Mouse (Mus musculus): Measurements from ENCODE around the gene Sept11. TPM values are rescaled to one million over a fixed set of nuclear protein-coding genes. Genes with fewer than 3 reads are reported as not detected.
A peak's percentile ranks its signal among the peaks of the same experiment; 100 is the strongest.

Gene Sept11
- polyA plus RNA-seq, 1 experiment from 2014 or later, result 251 TPM

DNA sequence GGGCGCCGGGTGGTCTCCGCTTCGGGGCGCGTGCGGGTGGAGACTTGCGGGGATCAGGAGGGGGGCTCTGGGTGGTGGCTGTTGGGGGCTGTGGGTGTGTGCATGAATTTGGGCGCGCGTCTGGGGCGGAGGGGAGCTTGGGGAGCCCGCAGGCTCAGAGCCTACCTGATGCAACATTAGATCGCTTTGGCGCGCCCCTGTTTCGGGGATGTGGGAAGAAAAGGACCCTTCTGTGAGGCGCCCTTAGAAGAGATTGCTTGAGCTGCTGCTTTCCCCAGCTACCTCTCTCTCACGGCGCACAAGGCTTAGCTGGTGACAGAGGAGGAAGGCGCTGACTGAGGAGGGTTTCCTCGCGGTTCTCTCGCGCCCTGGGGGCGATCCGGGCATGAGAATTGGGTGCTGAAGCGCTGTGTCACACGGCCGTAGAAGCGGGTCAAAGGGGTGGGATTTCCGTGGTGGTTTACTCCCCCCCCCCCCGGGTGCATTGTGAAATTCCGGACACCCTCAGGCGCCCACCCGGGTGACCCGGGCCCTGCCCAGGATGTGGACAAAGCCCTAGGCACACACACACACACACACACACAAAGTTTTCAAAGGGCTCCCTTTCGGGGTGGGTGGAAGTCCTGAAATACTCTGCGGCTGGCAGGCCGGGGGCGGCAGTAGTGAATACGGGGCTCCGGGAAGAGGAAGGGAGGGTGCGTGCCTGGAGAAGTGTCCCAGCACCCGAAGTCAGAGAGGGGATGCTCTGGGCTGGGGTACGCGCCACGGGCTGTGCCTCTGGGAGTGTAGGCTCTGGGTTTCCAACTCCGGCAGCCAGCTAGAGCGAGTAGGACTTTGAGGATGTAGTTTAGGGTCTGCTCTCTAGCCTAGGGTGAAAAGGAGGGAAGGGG, 646 bp downstream of the Sept11 start:
- peak overlapping the region; percentile 89 for H3K27ac ChIP-seq (ENCODE audit: low read depth, low read length)
- whole genome bisulfite sequencing, result under 1% methylated on average over 50 of the region's 50 CpGs
- peak overlapping the region; percentile 97 for H3K4me2 ChIP-seq
- H3K9ac ChIP-seq (ENCODE audit: low read length), result peak overlapping the region; percentile 93
- peak; percentile 98 for DNase-seq (ENCODE audit: low spot score, missing footprints)
- peaks cover 48% of the 10 kb centered on the region for H3K4me1 ChIP-seq (ENCODE audit: control insufficient read depth, insufficient read depth, low read length)
- no peaks in the 10 kb centered on the region for H3K36me3 ChIP-seq (ENCODE audit: control insufficient read depth, insufficient read depth, low read length)
- ATAC-seq (ENCODE audit: low FRiP score), result peak; percentile 49
- H3K27me3 ChIP-seq (ENCODE audit: control insufficient read depth, insufficient read depth, low read length), result no peaks in the 10 kb centered on the region; the same call in 1 of the 2 replicates
- H3K9me3 ChIP-seq (ENCODE audit: control insufficient read depth, low read length), result no peaks in the 10 kb centered on the region
- H3K4me3 ChIP-seq (ENCODE audit: low read depth, low read length), result peak overlapping the region; percentile 87

DNA sequence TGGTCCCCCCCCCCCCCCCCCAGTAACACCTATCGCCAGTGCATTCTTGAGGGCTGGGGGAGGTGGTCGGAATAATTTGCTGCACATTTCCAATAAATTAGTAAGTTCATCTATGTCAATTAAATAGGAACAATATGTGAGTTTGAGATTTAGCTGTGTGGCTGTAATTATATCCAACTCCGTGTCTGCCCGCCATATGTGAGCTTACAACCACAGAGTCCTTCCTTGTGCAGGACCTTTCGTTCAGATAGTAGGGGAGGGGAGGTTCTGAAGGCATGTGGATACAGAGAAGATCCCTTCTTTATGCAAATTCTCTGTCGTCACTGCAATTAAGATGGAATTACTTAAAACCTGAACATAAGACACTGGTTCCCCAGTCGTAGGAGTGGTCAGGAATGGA, 2.1 kb downstream of the Sept11 start:
- H3K4me3 ChIP-seq (ENCODE audit: low read depth, low read length), result peak overlapping the region; percentile 87; the same call in 1 of the 2 replicates
- ATAC-seq (ENCODE audit: low FRiP score), result no peak
- no peaks in the 10 kb centered on the region for H3K36me3 ChIP-seq (ENCODE audit: control insufficient read depth, insufficient read depth, low read length)
- 59% methylated on average over 7 of the region's 7 CpGs for WGBS
- no peak overlapping the region for H3K27ac ChIP-seq (ENCODE audit: low read depth, low read length)
- H3K27me3 ChIP-seq (ENCODE audit: control insufficient read depth, insufficient read depth, low read length), result no peaks in the 10 kb centered on the region; the same call in 1 of the 2 replicates
- peak; percentile 91 for DNase-seq (ENCODE audit: low spot score, missing footprints)
- peaks cover 48% of the 10 kb centered on the region for H3K4me1 ChIP-seq (ENCODE audit: control insufficient read depth, insufficient read depth, low read length)
- H3K9me3 ChIP-seq (ENCODE audit: control insufficient read depth, low read length), result no peaks in the 10 kb centered on the region
- peak overlapping the region; percentile 97 for H3K4me2 ChIP-seq
- no peak overlapping the region; the same call in 1 of the 2 replicates for H3K9ac ChIP-seq (ENCODE audit: low read length)

DNA sequence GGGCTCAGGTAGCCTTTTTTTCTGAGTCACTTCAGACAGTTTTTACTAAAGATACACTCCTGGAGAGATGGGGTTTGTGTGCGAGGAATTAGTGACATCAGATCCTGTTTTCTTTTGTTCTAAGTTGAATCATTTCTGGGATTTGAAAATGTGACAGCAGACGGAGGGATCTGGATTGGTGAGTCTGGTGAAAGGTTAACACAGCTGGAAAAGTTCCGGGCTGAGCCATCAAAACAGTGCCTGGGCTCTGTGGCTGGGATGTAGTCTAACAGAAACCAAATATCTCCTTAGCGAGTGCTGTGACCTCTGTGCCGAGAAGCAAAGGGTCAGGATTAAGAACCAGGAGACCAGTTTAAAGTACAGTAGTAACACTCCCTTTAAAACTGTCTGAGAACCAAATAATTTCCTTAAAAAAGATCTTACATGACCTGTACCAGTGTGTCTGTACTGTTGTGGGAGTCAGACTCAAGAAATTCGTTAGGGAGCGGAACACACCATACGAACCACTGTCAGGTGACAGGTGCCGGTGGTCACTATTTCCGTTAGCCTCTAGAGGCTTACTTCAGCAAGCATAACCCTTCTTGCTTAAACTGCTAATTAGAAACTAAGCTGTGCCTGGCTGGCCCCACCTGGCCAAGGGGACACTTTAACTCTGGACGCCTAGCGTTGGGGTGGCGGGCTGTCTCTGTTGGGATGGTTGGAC, 4.1 kb downstream of the Sept11 start:
- H3K27me3 ChIP-seq (ENCODE audit: control insufficient read depth, insufficient read depth, low read length), result no peaks in the 10 kb centered on the region
- DNase-seq (ENCODE audit: low spot score, missing footprints) (peak; percentile 81), ATAC-seq (ENCODE audit: low FRiP score) (no peak)
- WGBS, result 73% methylated on average over 13 of the region's 13 CpGs
- no peak overlapping the region for H3K4me3 ChIP-seq (ENCODE audit: low read depth, low read length)
- H3K9ac ChIP-seq (ENCODE audit: low read length), result no peak overlapping the region
- H3K4me2 ChIP-seq, result no peak overlapping the region
- H3K4me1 ChIP-seq (ENCODE audit: control insufficient read depth, insufficient read depth, low read length), result peaks cover 34% of the 10 kb centered on the region
- H3K36me3 ChIP-seq (ENCODE audit: control insufficient read depth, insufficient read depth, low read length), result peaks cover 3% of the 10 kb centered on the region; the same call in 1 of the 2 replicates
- H3K27ac ChIP-seq (ENCODE audit: low read depth, low read length), result no peak overlapping the region
- H3K9me3 ChIP-seq (ENCODE audit: control insufficient read depth, low read length), result no peaks in the 10 kb centered on the region

DNA sequence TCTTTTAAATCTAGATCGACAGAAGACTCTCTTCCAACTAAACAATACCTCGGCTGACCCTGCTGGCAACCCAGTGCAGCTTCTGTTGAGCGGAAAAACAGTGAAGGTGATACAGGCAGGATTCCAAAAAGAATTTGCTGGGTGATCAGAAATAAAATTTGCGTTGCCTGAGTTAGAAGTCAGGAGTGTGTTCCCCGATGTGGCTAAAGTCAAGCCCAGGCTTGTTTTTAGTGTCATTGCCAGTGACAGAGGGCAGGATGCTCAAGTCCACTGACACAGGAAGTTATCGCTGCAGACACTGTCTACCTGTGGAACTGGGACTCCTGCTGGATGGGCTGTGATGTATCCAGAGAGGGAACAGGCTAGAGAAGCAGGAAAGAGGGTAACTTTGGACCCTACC, 5.0 kb downstream of the Sept11 start:
- Histone ChIP-seq H3K36me3 (ENCODE audit: control insufficient read depth, insufficient read depth, low read length) (peaks cover 6% of the 10 kb centered on the region; the same call in 1 of the 2 replicates), H3K9ac (ENCODE audit: low read length) (no peak overlapping the region), H3K27me3 (ENCODE audit: control insufficient read depth, insufficient read depth, low read length) (no peaks in the 10 kb centered on the region), H3K4me1 (ENCODE audit: control insufficient read depth, insufficient read depth, low read length) (peaks cover 33% of the 10 kb centered on the region), H3K9me3 (ENCODE audit: control insufficient read depth, low read length) (no peaks in the 10 kb centered on the region), H3K4me2 (no peak overlapping the region), H3K27ac (ENCODE audit: low read depth, low read length) (no peak overlapping the region), H3K4me3 (ENCODE audit: low read depth, low read length) (no peak overlapping the region)
- DNase-seq (ENCODE audit: low spot score, missing footprints) (no peak), ATAC-seq (ENCODE audit: low FRiP score) (no peak)
- 60% methylated on average over 6 of the region's 6 CpGs for WGBS

DNA sequence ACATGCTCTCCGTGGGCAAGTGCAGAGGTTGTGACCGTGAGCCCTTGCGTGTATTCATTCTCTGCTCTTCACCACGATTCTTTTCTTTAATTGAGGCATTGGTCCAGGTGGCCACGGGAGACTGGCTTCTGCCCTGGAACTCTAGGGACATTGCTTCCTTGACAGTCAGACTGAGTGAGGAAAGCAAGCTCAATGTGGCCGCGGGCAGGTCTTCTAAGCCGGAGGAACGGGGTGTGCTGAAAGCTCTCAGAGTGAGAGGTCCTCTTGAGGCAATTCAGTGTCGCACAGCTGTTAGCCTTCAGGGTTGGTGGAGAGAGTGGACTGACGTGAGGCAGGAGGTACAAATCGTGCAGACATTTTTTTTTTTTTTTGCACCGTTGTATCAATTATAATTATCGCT, 5.6 kb downstream of the Sept11 start:
- H3K4me2 ChIP-seq, result no peak overlapping the region
- peak; percentile 67 for DNase-seq (ENCODE audit: low spot score, missing footprints)
- 87% methylated on average over 14 of the region's 14 CpGs for WGBS
- peaks cover 6% of the 10 kb centered on the region; the same call in 1 of the 2 replicates for H3K36me3 ChIP-seq (ENCODE audit: control insufficient read depth, insufficient read depth, low read length)
- no peaks in the 10 kb centered on the region for H3K27me3 ChIP-seq (ENCODE audit: control insufficient read depth, insufficient read depth, low read length)
- H3K27ac ChIP-seq (ENCODE audit: low read depth, low read length), result no peak overlapping the region
- no peaks in the 10 kb centered on the region for H3K9me3 ChIP-seq (ENCODE audit: control insufficient read depth, low read length)
- H3K9ac ChIP-seq (ENCODE audit: low read length), result no peak overlapping the region
- no peak for ATAC-seq (ENCODE audit: low FRiP score)
- no peak overlapping the region for H3K4me3 ChIP-seq (ENCODE audit: low read depth, low read length)
- peaks cover 33% of the 10 kb centered on the region for H3K4me1 ChIP-seq (ENCODE audit: control insufficient read depth, insufficient read depth, low read length)

DNA sequence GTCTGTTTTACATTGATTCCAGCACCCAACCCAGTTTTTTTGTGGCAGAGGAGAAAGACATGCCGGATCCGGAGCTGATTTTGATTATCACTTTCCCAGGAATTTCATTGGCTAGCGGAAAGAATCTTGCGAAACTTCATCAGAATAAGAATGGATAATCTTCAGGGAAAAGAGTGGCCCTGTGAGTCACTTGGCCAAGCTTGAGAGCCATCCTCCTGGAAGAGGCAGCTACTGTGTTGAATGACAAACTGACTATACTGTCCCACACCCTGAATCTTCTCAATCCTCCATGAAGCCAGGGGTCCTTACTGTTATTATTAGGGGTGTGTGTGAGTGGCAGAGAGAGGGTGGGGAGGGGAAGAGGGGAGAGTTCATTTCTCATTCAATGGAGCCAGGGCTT, 7.7 kb downstream of the Sept11 start:
- no peaks in the 10 kb centered on the region for H3K9me3 ChIP-seq (ENCODE audit: control insufficient read depth, low read length)
- ATAC-seq (ENCODE audit: low FRiP score) (no peak), DNase-seq (ENCODE audit: low spot score, missing footprints) (peak; percentile 51)
- 77% methylated on average over 4 of the region's 4 CpGs for WGBS
- H3K27me3 ChIP-seq (ENCODE audit: control insufficient read depth, insufficient read depth, low read length), result no peaks in the 10 kb centered on the region
- H3K4me1 ChIP-seq (ENCODE audit: control insufficient read depth, insufficient read depth, low read length), result peaks cover 22% of the 10 kb centered on the region
- peaks cover 6% of the 10 kb centered on the region; the same call in 1 of the 2 replicates for H3K36me3 ChIP-seq (ENCODE audit: control insufficient read depth, insufficient read depth, low read length)
- H3K4me3 ChIP-seq (ENCODE audit: low read depth, low read length), result no peak overlapping the region
- H3K9ac ChIP-seq (ENCODE audit: low read length), result no peak overlapping the region
- no peak overlapping the region for H3K4me2 ChIP-seq
- no peak overlapping the region for H3K27ac ChIP-seq (ENCODE audit: low read depth, low read length)

DNA sequence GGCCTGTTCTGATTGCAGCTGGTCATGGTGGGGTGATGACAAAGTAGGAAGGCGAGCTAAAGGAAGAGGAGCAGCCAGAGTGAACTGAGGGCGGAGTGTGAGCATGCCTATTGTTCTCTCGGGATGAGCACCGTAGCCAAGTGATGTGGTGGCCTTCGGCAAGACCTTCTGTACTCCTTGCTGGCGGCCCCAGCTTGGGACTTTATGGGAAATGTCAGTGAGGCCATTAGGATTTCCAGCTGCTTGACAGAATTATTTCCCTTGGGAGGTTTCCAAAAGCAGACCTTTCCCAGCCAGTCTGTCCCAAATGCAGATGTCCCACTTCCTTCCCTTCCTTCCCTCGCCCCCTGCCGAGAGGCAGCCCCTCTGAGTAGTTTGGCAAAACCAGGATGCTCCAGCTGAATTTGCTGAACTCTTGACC, 8.1 kb downstream of the Sept11 start:
- WGBS, result 72% methylated on average over 8 of the region's 8 CpGs

DNA sequence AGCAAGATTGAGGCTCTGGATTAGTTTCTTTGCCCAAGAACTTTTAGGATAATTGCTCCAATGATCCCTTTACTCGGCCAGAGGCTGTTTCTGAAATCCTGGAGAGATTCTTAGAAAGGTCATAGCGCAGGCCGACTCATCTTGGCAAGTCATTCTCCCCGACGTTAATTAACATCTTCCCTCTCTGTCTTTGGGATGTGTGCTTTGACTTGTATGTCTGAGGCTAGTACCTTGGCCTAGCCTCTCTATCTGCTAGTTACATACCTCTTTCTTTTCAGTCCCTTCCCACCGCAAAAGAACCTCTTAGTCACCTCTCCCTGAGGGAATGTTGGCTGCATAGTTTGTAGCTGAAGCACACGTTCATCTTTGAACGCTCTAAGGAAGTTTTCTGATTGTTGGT, 10.4 kb downstream of the Sept11 start:
- Histone ChIP-seq H3K27me3 (ENCODE audit: control insufficient read depth, insufficient read depth, low read length) (no peaks in the 10 kb centered on the region), H3K4me1 (ENCODE audit: control insufficient read depth, insufficient read depth, low read length) (no peaks in the 10 kb centered on the region), H3K9ac (ENCODE audit: low read length) (no peak overlapping the region), H3K27ac (ENCODE audit: low read depth, low read length) (no peak overlapping the region), H3K36me3 (ENCODE audit: control insufficient read depth, insufficient read depth, low read length) (peaks cover 6% of the 10 kb centered on the region; the same call in 1 of the 2 replicates), H3K4me3 (ENCODE audit: low read depth, low read length) (no peak overlapping the region), H3K4me2 (no peak overlapping the region), H3K9me3 (ENCODE audit: control insufficient read depth, low read length) (no peaks in the 10 kb centered on the region)
- peak; percentile 59 for DNase-seq (ENCODE audit: low spot score, missing footprints)
- ATAC-seq (ENCODE audit: low FRiP score), result no peak
- 93% methylated on average over 8 of the region's 8 CpGs for WGBS

More for the DNA sequence above, 8.1 kb downstream of the Sept11 start:
- Histone ChIP-seq H3K27me3 (ENCODE audit: control insufficient read depth, insufficient read depth, low read length) (no peaks in the 10 kb centered on the region), H3K9ac (ENCODE audit: low read length) (no peak overlapping the region), H3K4me2 (no peak overlapping the region), H3K36me3 (ENCODE audit: control insufficient read depth, insufficient read depth, low read length) (peaks cover 6% of the 10 kb centered on the region; the same call in 1 of the 2 replicates), H3K4me3 (ENCODE audit: low read depth, low read length) (no peak overlapping the region), H3K27ac (ENCODE audit: low read depth, low read length) (no peak overlapping the region), H3K9me3 (ENCODE audit: control insufficient read depth, low read length) (no peaks in the 10 kb centered on the region), H3K4me1 (ENCODE audit: control insufficient read depth, insufficient read depth, low read length) (peaks cover 20% of the 10 kb centered on the region)
- ATAC-seq (ENCODE audit: low FRiP score) (peak; percentile 27; the same call in 1 of the 2 replicates), DNase-seq (ENCODE audit: low spot score, missing footprints) (peak; percentile 65)

Measured in midbrain, embryonic 11.5 days (tissue).